Mouse (Mus musculus): ENCODE measurements at regions not wholly inside any gene's neighbourhood (a gene's known extent, or its start where the extent isn't known, plus 50 kb on each side); places are given as distances from the start of the nearest gene placed in this dataset.
"Not testable (repeated sequence)": the region's sequence is repeated elsewhere in the genome, so short reads cannot be mapped to it uniquely, and the experiment has no call there.

DNA sequence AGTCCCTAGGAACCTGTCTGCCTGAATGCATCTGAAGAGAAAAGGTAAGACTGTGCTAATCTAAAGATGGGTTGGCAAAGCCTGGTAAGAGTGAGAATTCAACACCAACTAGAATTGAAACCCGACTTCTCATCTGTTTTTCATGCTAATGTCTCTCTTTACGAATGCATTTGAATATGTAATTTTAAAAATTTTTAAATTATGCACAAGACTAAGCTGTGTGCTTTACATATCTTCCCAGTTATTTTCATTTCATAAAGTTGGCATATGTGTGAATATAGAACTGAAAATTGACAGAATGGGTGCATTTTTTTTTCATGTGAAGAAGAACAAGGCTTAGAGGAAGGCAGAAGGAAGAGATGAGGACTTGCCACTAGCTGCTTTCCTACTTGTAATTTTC lies 267.2 kb upstream of the Ube2e3 start:
- no peak for DNase-seq (ENCODE audit: low spot score)

DNA sequence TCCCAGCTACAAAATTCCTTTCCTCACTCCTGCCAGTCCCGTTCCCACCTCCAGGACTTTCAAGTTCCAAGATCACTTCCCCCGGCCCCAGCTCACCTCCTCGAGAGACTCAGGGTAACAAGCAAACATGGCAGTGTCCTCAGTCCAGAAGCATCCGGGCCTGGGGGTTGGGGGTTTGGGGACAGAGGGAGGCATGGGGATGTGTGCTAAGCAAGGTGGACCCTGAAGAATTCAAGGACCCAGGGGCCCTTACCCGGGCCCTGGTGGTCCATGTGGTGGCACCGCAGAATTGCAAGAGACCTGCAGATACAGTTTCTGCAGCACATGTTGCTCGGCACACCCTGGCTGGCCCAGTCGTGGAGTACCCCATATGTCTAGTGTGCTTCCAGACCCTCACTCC lies 269.9 kb upstream of the Ube2e3 start:
- no peak for DNase-seq (ENCODE audit: low spot score)

DNA sequence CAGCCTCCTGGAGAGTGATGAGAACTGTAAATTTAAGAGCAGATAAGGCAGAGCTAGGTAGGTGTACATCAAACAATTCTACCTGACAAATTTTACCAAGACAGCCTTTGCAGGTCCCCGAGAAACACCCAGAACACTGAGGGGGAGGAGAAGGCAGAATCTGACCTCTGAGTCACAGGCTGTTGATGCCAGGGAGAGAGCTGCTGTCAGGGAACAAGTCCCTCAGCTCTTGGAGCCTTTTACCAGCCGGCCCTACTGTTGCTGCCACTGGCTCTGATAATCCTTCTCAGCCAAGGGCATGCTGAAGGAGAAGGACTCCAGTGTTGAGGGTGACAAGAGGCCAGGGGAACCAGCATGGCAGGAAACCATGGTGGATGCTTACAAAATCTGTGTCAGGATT lies 271.7 kb upstream of the Ube2e3 start:
- no peak for DNase-seq (ENCODE audit: low spot score)

DNA sequence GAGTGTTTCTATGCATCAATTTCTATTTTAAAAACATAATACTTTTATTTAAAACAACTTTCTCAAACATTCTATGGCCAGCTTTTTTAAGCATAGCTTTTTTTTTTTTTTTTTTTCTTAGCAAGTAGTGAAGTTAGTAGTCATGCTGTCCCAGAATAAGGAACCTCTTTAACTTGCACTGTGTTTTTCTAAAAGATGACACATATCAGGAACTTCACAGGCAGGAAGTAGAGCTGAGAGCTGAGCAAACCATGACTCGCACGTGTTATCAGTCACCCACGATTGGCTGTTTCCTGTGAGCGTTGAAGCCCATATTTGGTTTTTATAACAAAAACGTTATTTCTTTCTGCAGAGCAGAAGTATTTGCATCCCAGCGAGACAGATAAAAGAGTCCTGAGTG lies 287.9 kb upstream of the Ube2e3 start:
- no peak for DNase-seq (ENCODE audit: low spot score)

DNA sequence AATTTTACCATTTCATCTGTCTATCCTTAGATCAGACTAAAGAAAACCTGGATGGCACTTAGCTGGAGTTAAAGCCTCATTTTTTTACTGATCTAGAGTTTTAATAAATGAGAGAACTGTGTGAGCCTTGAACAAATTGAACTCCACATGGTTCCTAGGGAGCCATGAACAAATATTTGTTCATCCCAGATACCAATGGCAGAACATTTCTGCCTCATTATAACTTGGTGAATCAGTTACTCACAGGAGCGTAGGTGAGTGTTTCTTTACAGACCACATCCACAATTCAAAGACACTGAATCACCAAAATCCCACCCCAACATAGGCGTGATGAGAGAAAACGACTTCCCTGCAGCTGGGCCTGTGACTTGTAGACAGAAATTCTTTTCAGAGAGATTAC lies 295.4 kb upstream of the Ube2e3 start:
- no peak for DNase-seq (ENCODE audit: low spot score)

DNA sequence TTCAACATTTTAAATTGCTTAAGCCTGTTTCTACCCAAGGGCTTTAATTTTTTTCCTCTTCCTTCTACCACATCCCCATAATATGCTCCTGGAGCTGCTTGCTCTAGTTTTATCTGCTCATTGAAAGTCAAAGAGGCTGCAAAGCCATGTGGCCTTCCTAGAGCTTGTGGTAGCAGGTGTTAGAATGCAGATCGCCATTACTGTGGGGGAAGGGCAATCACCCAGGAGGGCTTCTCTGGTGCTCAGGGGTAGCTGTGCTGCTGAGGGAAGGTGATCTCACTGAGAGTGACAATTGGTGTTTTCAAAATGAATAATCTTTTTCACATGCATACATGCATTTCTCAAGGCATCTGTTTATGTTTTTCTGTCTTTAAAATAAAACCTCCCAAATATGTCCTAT lies 309.8 kb upstream of the Ube2e3 start:
- no peak for DNase-seq (ENCODE audit: low spot score)

DNA sequence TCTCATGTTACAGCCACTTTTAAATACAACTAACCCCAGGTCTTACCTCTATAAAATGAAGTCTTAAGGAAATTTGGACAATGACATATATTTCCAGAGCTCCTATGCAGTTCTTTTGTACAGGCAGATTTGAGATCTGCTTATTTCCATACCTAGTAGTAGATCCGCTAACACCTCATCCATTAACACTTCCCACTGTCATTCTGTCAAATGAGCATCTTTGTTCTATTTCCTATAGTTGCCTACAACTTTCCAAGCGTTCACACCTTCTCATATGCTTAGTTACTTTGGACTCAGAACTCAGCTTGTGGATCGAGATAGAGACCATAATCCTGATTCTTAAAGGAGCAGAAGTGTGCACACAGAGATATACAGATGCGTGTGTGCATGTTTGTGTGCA lies 316.8 kb upstream of the Ube2e3 start:
- DNase-seq (ENCODE audit: low spot score): no peak

DNA sequence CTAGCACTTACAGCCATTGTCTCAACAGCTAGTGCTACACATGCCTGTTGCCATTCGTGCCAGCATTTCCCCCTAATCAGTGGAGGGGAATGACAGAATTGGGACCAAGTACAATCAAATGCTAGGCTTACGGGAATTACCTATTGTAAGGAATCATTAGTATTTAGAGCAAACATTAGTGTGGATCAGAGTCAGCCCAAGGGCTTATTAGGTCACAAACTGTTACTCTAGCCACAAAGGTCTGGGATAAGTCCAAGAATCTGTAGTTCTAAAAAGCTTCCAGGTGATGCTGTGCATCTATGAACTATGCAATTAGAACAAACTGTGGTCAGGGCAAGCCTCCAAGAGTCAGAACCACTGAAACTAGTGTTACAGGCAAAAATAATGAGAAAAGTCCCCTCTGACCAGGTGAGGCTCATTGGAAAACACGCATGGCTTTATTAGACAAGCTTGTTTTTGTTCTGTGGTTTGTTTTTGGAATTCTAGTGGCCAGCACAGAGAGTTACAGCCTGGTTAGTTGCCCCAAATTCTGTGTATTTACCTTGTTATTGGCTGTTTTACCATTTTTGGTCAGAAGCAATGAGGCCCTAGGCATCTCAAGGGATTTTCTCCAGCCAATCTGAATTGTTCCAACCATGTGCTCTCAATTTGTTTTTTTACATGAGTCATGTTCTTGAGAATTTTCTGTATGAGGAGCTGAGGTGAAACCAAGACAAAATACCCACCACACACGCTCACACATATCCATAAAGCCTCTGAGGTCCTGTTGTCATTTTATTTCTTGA lies 319.0 kb upstream of the Ube2e3 start:
- no peak for DNase-seq (ENCODE audit: low spot score)

DNA sequence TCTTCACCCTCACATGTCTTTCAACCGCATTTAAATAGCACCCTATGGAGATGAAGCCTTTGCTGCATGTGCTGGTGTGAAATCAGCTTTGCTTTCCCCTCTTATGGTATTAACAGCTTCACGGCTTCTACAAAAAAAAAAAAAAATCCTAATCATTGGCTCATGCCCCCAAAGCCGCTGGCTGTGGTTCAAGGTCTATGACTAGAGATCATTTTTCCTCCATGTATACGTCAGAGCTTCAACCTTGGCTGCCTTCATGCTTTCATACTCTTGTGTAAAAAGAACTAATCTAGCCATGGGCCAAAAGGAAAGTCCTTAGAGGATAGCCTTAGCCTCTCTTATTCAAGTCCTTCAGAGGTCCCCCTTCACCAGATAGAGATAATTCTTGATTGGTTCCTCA lies 320.6 kb upstream of the Ube2e3 start:
- no peak for DNase-seq (ENCODE audit: low spot score)

DNA sequence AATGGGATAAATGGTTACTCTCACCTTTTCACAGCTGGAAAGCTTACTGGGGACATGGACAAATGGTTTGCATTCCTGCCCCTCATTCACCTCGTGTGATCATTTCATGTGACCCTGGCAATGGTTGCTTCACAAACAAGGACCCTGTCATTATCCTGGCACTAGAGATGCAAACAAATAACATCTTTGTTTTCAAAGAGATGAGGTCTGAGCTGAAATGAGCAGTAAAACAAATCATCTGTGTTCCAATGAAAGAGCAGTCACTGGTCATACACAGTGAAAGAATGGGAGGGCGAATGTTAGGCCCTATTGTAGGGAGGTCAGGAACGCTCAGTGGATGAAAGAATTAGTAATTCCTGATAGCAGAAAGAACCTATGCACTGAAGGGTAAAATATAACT lies 327.5 kb upstream of the Ube2e3 start:
- DNase-seq (ENCODE audit: low spot score): no peak

DNA sequence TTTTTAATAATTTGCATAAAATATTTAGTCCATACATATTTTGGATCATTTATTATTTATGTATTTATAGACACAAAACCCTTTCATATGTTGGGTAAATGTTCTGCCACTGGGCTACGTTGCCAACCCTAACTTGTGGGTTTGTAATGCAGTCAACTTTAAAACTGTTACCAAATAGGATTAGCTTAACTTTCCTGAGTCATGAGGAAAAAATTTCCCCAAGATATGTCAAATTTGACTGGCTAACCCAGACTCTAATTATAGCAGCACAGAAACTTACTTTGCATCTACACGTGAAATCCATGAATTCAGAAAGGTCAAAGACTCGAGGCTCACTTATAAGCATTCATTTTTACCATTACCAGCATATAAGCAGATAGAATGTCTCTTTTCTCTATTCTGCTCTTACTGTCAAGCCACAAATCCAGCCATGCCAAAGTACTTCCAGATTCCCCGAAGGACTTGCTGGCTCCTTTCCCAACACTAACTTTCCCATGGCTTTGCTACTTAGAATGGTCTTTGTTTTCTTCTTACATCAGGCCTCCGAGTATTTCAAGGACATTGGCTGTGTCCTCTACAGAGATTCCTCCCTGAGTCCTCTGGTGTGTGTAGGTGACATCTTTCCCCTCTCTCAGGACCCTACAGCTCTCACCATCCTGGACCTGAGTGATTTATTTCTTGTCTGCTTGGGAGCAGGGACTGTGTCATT lies 328.2 kb upstream of the Ube2e3 start:
- no peak for DNase-seq (ENCODE audit: low spot score)

DNA sequence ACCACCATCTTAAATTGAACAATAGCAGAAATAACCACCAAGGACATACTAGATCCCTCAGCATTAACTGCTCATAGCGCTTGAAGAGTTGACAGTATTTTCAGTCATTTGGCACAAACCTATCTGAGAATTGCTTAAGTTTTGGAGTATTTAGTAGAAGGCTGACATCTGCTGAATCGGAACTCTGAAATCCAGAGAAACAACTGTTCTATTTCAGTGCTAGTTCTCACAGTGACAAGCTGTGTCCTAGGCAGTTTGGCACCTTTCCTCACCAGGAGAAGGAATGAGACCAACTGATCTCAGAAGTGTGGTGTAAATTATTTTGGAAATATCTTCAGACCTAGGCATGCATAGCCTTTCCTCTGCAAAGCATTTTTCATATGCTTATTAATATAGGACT lies 330.4 kb upstream of the Ube2e3 start:
- DNase-seq (ENCODE audit: low spot score): no peak

DNA sequence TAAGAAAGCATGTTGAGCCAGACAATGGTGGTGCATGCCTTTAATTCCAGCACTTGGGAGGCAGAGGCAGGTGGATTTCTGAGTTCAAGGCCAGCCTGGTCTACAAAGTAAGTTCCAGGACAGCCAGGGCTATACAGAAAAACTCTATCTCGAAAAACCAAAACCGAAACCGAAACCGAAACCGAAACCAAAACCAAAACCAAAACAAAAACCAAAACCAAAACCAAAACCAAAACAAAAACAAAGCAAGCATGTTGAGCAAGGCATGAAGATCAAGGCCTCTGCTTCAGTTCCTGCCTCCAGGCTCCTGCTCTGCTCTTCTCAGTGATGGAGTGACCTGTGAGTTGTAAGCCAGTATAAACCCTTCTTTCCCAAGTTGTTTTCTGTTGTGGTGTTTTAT lies 334.0 kb upstream of the Ube2e3 start:
- DNase-seq (ENCODE audit: low spot score): not testable (repeated sequence)

DNA sequence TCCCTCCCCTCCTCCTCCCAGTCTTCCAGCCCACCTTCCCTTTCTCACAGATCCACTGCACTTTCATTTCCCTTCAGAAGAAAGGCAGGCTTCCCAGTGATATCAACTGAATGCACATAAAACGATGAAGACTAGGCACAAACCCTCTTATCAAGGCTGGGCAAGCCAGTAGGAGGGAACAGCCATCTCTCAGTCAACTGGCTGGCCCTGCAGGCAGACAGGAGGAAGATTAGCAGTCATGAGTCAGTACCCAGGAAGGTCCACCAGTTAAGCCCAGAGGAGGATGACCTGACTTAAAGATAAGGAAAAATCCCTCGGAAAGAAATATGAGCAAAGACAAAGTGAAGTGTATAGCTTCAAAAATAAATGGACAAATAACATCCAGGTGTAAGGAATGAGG lies 337.4 kb upstream of the Ube2e3 start:
- DNase-seq (ENCODE audit: low spot score): no peak

DNA sequence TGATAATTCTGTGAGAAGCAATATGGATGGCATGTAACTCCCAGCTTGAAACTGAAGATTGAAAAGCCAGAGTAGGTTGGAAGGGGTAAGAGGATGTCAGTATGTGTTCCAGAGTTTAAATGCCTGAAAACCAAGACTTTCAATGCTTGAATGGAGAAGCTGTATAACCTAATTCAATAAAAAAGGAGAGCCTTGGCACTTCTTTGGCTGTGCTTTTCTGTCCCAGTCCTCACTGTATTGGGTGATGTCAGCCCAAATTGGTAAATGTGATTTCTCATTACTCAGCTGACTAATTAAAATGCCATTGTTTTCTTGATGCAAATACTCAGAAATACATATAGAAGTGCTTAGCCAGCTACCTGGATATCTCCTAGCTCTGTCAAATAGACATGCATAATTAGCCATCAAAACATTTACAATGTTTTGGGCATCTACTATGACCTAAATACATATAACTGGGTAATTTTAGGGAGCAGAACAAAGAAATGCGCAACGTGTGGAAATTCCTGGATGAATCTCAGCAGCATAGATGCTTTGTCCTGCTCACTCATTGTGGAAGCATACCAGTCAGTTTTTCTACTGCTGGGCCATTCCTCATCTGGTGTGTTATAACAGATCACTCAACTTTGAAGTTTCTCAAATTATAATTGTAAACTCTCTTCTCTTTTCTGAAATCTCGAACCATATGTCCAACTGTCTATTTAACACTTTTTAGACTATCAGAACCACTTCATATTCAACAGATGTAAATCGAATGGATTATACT lies 347.5 kb upstream of the Ube2e3 start:
- DNase-seq (ENCODE audit: low spot score): no peak

DNA sequence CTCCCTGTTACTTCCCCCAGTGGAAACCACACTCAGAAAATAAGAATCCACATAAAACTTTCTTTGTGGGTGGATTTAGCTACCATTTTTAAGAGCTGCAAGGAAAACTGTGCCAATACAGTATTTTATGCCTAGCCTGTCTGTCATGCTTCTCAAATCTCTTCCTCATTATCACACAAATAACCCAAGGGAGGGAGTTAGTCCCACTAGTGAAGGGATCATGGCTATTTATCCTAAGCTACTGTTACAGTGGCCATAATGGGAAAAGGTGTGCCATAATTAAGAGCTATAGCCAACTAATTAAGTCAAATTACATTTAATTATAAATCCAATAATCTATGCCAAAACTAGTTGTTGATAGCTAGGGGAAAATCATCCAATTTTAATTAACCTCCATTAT lies 374.8 kb upstream of the Ube2e3 start:
- no peak for DNase-seq (ENCODE audit: low spot score)

DNA sequence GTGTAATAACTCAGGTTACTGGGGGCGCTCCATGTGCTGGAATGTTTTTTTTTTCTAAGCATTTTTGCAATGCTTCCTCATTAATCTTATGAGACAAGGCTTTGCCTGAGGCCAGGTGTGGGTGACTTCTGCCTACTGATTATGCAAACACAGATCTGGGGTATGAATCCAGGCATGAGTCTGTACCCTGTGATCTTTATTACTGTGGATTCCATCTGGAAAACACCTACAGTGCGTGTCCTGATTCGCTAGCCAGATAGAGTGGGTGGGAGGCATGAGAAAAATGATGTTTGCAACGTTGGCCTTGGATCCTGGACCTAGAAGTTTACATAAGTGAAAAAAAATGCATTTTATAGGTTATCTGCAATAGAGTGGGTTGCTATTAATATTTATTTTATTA lies 387.9 kb upstream of the Ube2e3 start:
- no peak for DNase-seq (ENCODE audit: low spot score)

DNA sequence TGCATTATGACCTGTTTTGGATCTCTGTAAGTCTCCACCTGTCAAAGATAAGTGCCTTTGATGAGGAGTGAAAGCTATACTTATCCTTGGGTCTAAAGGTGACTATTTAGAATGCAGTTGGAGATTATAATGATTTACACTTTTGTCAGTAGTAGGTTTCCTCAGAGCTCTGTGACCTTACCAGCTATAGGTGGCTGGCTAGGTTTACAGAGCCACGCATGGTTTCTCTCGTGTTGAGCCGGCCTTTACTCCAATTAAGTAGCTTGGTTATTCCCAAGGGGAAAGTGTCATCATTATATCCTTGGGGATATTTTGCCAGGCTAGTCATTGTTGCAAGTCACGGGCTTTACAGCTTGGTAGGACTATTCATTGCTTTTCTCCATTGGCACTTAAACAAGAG lies 408.5 kb upstream of the Ube2e3 start:
- no peak for DNase-seq (ENCODE audit: low spot score)

DNA sequence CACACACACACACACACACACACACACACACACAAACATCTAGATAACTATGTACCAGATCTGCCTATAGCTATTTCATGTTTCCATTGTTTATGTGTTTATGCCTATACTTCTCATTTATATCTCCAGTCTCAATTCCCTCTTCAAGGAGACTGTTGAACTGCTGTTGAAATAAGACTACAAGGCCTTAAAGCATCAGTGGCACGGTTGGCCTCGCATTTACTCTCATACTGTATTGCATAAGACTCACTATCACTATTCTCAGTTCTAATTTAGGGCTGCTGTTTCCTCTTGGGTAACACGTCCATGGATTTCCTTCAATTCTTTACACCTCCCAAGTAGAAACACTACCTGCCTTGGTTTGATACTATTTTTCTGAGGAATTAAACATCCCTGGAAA lies 414.5 kb upstream of the Ube2e3 start:
- DNase-seq (ENCODE audit: low spot score): no peak

DNA sequence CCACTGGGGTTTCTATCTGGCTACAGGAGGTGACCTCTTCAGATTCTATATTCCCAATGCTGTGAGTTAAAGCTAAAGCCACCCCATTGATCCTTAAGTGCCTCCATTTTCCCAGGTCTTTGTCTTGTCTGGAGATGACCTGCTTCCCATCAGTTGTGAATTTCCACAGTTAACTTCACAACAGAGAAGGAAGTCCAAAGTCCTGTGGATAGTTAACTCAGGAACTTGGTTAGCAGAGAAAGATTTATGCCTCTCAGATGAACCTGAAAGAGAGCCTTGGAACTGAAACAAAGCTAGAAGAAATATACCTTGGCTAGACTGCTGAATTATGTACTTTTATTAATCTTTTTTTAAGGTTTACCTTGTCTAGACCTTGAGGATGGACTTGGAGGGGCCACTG lies 431.1 kb upstream of the Ube2e3 start:
- no peak for DNase-seq (ENCODE audit: low spot score)

DNA sequence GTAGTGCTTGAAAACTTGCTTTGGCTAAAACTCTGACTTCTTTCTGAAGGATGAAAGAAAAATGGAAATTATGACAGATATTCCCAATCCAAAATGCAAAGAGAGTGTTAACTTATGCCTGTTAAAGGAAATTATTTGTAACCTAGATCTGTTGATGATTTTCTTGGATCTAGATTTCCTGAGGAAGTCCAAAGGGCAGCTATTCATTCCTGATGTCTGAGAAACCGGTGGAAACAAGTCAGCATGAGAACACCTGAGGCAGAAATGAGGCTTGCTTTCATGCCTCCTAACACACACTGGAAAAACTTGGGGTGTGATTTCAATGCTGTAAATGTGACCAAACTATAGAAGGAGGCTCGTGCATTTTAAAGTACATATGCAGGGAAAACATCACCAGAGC lies 432.9 kb upstream of the Ube2e3 start:
- DNase-seq (ENCODE audit: low spot score): no peak

DNA sequence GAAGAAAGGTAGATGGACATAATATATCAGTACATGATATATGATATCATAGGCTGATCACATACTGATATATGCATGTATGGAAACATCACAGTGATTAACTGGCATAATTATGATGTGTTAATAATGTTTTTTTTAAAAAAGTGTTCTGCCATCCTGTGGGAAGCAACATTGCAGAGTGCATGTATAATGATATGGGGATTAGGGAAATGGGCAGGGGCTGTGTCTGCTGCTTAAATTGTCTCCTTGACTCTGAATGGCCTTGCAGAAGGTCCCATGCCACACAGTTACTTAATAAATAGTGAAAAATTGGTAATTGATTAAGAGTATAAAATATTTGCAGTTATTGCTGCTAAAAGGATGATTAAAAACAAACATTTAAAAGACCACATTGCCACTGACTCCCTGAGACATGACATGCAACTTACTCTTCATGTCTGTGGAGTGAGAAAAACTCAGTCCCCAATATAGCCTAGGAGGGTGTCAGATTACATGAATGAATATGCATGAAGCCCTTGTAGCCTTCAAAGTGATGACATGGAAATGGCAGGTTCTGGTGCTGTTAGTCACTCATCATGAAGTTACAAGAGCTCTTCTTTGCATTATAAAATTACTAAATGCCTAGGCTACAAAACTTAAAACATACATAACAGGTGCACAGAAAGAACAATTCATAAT lies 440.1 kb upstream of the Ube2e3 start:
- DNase-seq (ENCODE audit: low spot score): no peak
